Mouse (Mus musculus): Measurements from ENCODE around the gene Slc13a1.
"Not testable (repeated sequence)": the region's sequence is repeated elsewhere in the genome, so short reads cannot be mapped to it uniquely, and the experiment has no call there.

DNA sequence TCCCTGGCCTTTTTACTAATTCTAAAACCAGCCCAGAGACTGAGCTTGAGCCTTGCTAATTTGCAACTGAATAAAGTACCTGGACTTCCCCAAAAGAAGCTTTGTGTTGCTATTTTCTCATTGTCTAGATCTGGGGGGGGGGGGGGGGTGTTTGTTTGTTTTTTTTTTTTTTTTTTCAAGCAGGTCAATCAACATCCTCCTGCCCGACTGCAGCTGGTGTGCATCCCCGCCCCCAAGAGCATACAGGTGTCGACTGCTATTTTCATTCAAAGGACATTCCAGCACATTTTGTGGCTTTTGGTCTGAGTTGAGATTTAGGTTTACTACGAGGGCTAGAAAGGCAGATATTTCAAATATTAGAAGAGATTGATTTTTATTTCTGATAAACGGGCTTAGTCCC is 28.5 kb upstream of the Slc13a1 start:
- not testable (repeated sequence) for TF ChIP-seq CTCF (IDR thresholded peaks at IDR 0.05; ENCODE audit: borderline replicate concordance, insufficient read depth, low read depth, low read length); POLR2A (IDR thresholded peaks at IDR 0.05; ENCODE audit: borderline replicate concordance, insufficient read depth, low read length)
